Mouse (Mus musculus) kidney, adult 18-20 months (tissue): ENCODE results near the gene Kif26b.

ENCODE experiments used
- DNase-seq: peaks from one replicate; pipeline ENCODE4 v3.0.0; 2021

The Kif26b gene

GRCm38 (mm10) chr1:178542415-178542814 lies 13.5 kb downstream of the Kif26b start:
- DNase-seq = no peak

- no peak for DNase-seq
Observed at GRCm38 (mm10) chr1:178542990-178543944, 14.3 kb downstream of the Kif26b start.

- no peak for DNase-seq
Observed at GRCm38 (mm10) chr1:178544585-178544984, 15.7 kb downstream of the Kif26b start.

GRCm38 (mm10) chr1:178549576-178549975 lies 20.7 kb downstream of the Kif26b start:
- DNase-seq = no peak

GRCm38 (mm10) chr1:178550477-178551047 lies 21.6 kb downstream of the Kif26b start:
- DNase-seq = no peak

GRCm38 (mm10) chr1:178552278-178552897 lies 23.5 kb downstream of the Kif26b start:
- DNase-seq = no peak

- no peak for DNase-seq
Observed at GRCm38 (mm10) chr1:178552898-178553284, 24.0 kb downstream of the Kif26b start.

- DNase-seq = no peak
Observed at GRCm38 (mm10) chr1:178556226-178556625, 27.3 kb downstream of the Kif26b start.

GRCm38 (mm10) chr1:178560043-178560442 lies 31.1 kb downstream of the Kif26b start:
- no peak for DNase-seq

- no peak for DNase-seq
Observed at GRCm38 (mm10) chr1:178563834-178564233, 34.9 kb downstream of the Kif26b start.

GRCm38 (mm10) chr1:178564800-178565199 lies 35.9 kb downstream of the Kif26b start:
- no peak for DNase-seq

- DNase-seq = no peak
Observed at GRCm38 (mm10) chr1:178568551-178569545, 39.9 kb downstream of the Kif26b start.

- DNase-seq = no peak
Observed at GRCm38 (mm10) chr1:178571009-178571408, 42.1 kb downstream of the Kif26b start.

GRCm38 (mm10) chr1:178571885-178572444 lies 43.0 kb downstream of the Kif26b start:
- no peak for DNase-seq

GRCm38 (mm10) chr1:178573406-178574032 lies 44.6 kb downstream of the Kif26b start:
- DNase-seq = no peak

GRCm38 (mm10) chr1:178575706-178576105 lies 46.8 kb downstream of the Kif26b start:
- no peak for DNase-seq

GRCm38 (mm10) chr1:178576926-178577325 lies 48.0 kb downstream of the Kif26b start:
- no peak for DNase-seq

GRCm38 (mm10) chr1:178585366-178586020 lies 56.6 kb downstream of the Kif26b start:
- DNase-seq = no peak

GRCm38 (mm10) chr1:178590229-178591171 lies 61.6 kb downstream of the Kif26b start:
- peak; percentile 4 for DNase-seq

- DNase-seq = no peak
Observed at GRCm38 (mm10) chr1:178597113-178597512, 68.2 kb downstream of the Kif26b start.
